Mouse (Mus musculus) T-helper 17 cell (primary cell): ENCODE measurements around the gene Fancc.

ENCODE experiments used
- in situ Hi-C, 2 experiments: fragments of 300-600 bp; cut with MboI, MseI; formaldehyde crosslinking; loops; 1 replicate in 1 of 2; 2 replicates in 1 of 2; pipeline ENCODE4 v1.15.1; 2025; ENCODE audit warnings: high pct_unique_total_duplicates in 2 of 2

The Fancc gene

GRCm38 (mm10) chr13:63423060-63423459 lies 74.0 kb downstream of the Fancc start:
- in situ Hi-C loops: loop anchor here in 1 of 2 experiments (10.0 kb wide), 1 partner anchor 1822 kb away; no protein-coding TSS in a partner anchor

DNA sequence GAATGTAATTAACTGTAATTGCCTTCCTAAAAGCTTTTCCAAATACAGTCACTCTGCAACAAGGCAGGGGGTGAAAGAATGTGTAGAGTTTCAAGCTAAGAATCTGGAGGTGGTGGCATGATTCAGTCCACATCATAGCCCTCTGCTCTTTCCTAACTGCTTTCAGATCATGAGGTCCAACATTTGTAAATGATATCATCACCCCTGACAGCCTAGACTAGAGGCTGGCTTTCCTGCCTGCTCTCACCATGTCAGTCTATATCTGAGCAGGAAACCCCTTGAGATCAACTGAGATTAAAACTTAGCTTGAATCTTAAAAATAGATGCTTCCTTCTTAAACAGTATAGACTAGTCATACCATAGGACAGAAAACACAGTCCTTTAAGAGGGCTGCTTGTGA lies 75.9 kb downstream of the Fancc start:
- in situ Hi-C loops: loop anchor here in 1 of 2 experiments (10.0 kb wide), 1 partner anchor 1824 kb away; no protein-coding TSS in a partner anchor

DNA sequence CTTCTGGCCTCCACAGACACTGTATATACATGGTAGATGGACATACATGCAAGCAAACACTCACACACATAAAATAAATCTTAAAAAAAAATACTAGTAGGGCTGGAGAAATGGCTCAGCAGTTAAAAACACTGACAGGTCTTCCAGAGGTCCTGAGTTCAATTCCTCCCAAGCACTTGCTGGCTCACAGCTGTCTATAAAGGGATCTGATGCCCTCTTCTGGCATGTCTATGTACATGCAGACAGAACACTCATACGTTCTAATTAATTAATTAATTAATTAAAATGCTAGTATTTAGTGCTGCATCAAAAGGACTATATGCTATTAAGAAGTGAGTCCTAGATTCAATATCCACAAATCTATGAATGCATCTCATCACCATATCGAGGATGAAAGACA lies 78.9 kb downstream of the Fancc start:
- in situ Hi-C loops: loop anchor here in 1 of 2 experiments (10.0 kb wide), 1 partner anchor 953 kb away; the partner anchor contains the start of gene Gm49359

DNA sequence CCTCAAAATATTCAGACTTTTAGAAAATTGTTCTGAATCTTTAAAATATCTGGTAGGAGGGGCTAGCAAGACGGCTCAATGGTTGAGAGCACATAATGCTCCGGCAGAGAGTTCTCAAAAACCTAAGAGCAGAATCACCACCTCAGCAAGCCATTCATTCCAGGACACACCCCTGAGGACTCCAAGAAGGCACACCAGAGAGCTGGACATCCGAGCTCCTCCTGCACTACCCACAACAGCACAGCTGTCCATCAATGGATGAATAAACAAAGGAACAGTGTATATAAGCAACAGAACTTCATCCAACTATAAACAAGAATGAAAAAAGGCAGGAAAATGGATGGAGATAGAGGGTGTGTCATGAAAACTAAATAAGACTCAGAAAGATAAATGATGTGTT lies 80.3 kb downstream of the Fancc start:
- in situ Hi-C loops: loop anchor here in 1 of 2 experiments (10.0 kb wide), 1 partner anchor 952 kb away; the partner anchor contains the start of gene Gm49359

- in situ Hi-C loops: loop anchor here in 1 of 2 experiments (10.0 kb wide), 1 partner anchor 948 kb away; the partner anchor contains the start of gene Gm49359
Observed at GRCm38 (mm10) chr13:63412662-63413061, 84.4 kb downstream of the Fancc start.

DNA sequence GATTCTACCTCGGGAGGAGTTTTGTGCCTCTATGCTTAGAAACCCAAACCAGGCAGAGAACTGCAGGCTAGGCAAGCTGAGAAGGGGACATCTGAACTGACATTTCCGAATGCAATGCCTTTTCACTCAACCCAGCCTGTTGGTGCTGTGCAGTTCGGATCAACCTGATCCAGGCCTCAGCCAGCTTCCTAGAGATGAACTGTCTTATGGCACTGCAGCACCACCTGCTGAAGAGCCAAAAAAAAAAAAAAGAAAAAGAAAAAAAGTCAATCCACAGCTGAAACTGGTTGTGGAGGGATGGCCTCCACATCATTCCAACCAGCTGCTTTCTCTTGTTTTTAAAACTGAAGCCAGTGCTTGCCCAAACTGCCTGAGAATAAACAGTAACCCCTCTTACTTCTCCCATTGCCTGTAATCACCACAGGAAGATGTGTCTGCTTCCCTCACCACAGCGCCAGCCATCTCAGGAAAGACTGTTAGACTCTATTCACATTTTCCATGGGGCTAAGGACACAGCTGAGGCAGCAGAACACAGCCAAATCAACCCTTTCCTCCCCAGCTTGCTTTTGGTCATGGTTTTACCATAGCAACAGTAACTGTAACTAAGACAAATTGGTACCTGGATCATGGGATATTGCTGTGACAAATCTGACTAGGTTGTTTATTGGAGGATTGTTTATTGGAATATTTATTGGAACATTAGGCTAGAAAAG lies 85.6 kb downstream of the Fancc start:
- in situ Hi-C loops: loop anchor here in 1 of 2 experiments (10.0 kb wide), 1 partner anchor 947 kb away; the partner anchor contains the start of gene Gm49359

DNA sequence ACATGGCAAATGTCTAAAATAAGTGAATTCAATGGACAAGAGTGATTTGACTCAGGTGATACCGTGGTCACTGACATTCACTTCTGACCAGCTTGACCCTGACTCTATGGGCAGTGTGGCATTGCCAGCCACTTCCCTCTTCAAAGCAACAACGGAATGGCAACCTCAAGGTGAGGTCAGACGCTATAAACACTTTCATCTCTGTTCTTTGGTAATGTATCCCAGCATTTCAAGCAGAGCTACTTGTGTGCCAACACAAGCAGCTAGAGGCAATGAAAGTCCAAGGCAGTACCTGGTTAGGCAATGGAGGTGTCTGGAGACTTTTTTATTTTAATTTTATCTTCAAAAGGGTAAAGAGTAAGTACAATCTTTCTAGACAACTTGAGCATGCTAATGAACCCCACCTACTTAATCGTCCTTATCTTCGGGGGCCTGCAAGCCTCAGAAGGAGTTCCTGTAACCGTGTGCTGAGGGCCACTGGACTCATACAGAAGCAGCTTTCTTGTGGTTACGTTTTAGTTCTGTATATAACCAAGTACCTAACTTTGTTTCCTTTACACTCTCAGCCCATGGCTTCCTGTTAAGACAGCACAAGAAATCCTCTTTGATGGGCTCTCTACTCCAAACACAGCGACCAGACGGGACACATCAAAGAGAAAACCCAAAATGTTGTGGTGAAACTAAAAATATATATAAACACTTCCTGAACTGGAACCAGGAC lies 86.3 kb downstream of the Fancc start:
- in situ Hi-C loops: loop anchor here in 1 of 2 experiments (10.0 kb wide), 1 partner anchor 946 kb away; the partner anchor contains the start of gene Gm49359

GRCm38 (mm10) chr13:63405151-63405550 lies 91.9 kb downstream of the Fancc start:
- in situ Hi-C loops: no loop called here

- in situ Hi-C loops: no loop called here
Observed at GRCm38 (mm10) chr13:63404657-63405056, 92.4 kb downstream of the Fancc start.

GRCm38 (mm10) chr13:63402823-63403222 lies 94.3 kb downstream of the Fancc start:
- in situ Hi-C loops: no loop called here

- in situ Hi-C loops: no loop called here
Observed at GRCm38 (mm10) chr13:63400069-63400468, 97.0 kb downstream of the Fancc start.

- in situ Hi-C loops: no loop called here
Observed at GRCm38 (mm10) chr13:63397420-63397819, 99.7 kb downstream of the Fancc start.

DNA sequence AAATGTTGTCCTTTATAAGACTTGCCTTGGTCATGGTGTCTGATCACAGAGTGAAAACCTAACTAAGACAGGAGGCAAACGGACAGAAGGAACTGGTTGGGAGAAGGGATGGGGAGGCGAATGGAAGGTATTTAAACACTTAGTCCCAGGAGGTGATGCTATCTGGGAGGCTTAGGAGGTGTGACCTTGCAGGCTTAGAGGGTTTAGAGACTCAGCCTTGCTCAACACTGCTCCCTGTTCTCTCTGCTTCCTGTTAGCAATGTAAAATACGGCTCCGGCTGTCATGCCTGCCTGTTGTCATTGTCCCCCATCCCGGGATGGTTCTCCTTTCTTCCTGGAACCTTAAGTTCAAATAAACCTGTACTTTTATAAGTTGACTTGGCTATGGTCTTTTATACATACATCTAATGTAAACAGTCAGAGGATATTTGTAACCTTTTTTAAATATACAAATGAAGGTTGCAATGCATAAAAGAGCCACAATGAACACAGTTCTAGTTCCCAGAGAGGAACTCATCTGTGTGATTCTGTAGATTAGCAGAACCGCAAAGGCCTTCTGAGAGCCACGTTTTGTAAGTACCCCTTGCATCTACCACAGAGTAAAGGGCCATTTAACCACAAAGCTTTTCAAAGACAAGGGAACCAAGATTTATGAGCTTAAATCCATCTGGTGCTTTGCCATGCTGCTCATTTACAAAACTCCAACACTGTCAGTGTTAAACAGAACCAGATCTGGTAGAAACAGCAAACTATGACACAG lies 102.6 kb downstream of the Fancc start:
- in situ Hi-C loops: no loop called here

DNA sequence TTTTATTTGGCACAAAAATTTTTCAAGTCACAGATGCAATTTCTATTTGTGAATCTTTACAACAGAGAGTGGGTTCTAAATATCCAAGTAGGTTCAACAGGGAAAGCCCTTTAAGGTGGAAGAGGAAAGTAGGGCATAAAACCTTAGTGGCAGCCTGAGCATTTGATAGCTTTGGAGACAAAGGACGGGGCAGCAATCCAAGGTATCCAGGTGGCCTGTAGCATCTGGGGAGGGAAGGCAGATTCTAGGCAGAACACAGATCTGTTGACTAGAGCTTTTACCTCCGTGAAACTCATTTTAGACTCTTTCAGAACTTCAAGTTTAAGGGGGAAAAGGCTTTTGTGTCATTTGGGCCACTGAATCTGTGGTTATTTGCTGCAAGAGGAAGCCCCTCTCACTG lies 111.8 kb downstream of the Fancc start:
- in situ Hi-C loops: no loop called here

DNA sequence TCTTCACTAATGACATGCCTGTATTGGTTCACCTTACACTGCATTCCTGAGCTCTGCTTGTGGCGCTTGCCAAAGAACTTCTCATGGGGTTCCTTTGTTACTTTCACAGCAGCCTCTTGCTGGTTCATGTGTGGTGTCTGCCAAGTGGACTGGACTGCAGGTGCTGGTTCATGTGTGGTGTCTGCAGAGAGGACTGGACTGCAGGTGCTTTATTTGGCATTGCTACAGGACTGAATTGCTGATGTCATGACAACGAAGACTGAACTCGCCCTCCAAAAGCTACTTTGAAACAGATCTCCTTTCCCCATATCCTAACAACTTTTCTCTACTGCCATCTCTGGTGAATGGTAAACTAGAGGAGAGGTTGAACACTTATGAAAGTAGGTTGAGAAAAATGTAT lies 112.3 kb downstream of the Fancc start:
- in situ Hi-C loops: no loop called here

GRCm38 (mm10) chr13:63382206-63382605 lies 114.9 kb downstream of the Fancc start:
- in situ Hi-C loops: no loop called here

DNA sequence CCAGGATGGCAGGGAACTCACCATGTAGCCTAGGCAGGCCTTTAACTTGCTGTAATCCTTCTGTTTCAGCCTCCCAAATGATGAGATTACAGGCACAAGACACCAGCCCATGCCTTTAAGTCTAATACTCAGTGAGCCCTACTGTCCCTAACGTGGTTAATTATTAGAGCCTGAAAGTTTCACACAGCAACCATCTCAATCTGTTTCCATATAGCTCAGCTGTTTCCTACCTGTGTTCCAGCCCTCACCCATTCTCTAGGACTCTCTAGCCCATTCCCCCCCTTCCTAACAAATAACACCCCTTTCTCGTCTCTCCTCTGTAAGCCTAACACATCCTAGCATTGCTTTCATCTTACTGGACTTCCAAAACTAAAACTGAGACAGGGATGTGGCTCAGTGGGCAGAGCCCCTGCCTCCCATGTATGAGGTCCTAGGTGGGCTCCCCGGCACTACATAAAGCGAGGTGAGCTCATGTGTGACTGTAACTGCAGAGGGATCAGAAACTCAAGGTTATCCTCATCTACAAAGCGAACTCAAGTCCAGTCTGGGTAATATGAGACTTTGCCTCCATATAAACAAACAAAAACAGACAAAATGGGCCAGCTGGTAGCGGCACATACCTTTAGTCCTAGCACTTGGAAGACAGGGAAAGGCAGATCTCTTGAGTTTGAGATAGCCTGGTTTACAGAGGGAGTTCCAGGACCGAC lies 123.5 kb downstream of the Fancc start:
- in situ Hi-C loops: no loop called here

DNA sequence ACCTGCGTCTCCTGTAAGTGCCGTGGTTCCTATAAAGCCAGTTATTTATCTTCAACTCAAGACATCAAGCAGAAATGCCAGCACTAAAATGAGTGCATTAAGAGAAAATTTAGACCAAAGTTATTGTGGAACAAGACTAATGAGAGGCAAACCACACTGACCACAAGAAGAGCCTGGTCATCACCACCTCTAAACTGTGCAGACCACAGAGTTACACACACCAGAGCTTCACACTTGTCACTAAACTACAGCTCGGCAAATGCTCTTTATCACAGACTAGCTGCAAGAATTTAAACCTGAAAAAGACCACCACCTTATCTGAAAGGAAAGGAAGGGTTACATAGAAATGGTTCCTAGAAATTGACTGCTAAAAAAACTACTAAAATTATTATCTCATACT lies 135.3 kb downstream of the Fancc start:
- in situ Hi-C loops: no loop called here

- in situ Hi-C loops: no loop called here
Observed at GRCm38 (mm10) chr13:63360111-63360885, 136.8 kb downstream of the Fancc start.

GRCm38 (mm10) chr13:63359393-63359792 lies 137.7 kb downstream of the Fancc start:
- in situ Hi-C loops: no loop called here
